Mouse (Mus musculus) urinary bladder, postnatal 0 days (tissue): ENCODE measurements around the gene Fhit. TPM values are rescaled to one million over a fixed set of nuclear protein-coding genes. Genes with fewer than 3 reads are reported as not detected.

Experiments
- polyA plus RNA-seq: library from polyadenylated mRNA; unstranded; fragments of >200 nt; fragmentation: Nextera tagmentation; extraction: Ambion mirVana; gene quantifications from 2 replicates; pipeline ENCODE4 v1.2.1, GENCODE M21; 2015

The Fhit gene
- polyA plus RNA-seq = 4.3 and 5.5 TPM in 2 replicates

DNA sequence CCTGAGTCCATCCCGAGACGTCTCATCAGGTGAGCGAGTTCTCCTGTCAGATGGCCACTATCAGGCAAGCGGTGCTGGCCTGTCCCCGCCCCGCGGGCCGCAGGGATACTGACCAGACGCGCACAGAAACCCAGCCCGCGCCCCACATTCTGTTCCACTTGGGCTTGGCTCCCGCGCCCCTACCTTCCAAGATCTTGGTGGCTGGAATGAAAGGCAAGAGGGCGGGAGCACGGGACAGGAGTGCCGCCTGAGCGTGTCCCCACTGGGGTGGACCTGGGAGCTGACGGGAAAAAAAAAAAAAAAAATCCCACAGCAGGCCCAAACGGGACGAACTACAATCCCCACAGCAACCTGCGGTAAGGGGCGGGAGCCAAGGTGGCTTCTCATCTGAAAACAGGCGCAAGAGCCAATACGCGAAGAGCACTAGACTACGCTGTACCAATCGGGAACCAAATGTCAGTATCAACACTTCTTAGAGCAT lies at the start of gene Fhit:
TSS of gene Fhit (minus strand) at position 285 of the 481 bp plus-strand sequence.

Other genes with a start within 250 kb of the Fhit start
- gene Gm3839, start 194.7 kb upstream of the Fhit start, polyA plus RNA-seq = 1.7 and 1.9 TPM in 2 replicates